Mouse (Mus musculus) midbrain, embryonic 10.5 days (tissue): Measurements from ENCODE around the gene Iyd. TPM values are rescaled to one million over a fixed set of nuclear protein-coding genes. Genes with fewer than 3 reads are reported as not detected.
A peak's percentile ranks its signal among the peaks of the same experiment; 100 is the strongest.
"Not testable (repeated sequence)": the region's sequence is repeated elsewhere in the genome, so short reads cannot be mapped to it uniquely, and the experiment has no call there.

Source experiments
- DNase-seq: peaks from one replicate; pipeline ENCODE4 v3.0.0-alpha.2; 2017; ENCODE audit warnings: low spot score
- H3K27ac ChIP-seq: fragments of 300-500 bp; sonication (generic); replicated peaks from 2 replicates; pipeline ENCODE4 v1.5.1; 2016; ENCODE audit warnings: mild to moderate bottlenecking
- H3K27me3 ChIP-seq: fragments of 300-500 bp; sonication (generic); 2 replicates; pipeline ENCODE4 v1.6.1; 2016; ENCODE audit warnings: low read depth, mild to moderate bottlenecking; ENCODE audit not compliant: poor library complexity, severe bottlenecking
- H3K36me3 ChIP-seq: fragments of 300-500 bp; sonication (generic); 2 replicates; pipeline ENCODE4 v1.6.1; 2016; ENCODE audit warnings: mild to moderate bottlenecking, moderate library complexity
- H3K4me1 ChIP-seq: fragments of 300-500 bp; sonication (generic); 2 replicates; pipeline ENCODE4 v1.6.1; 2016
- H3K4me3 ChIP-seq: fragments of 300-500 bp; sonication (generic); 2 replicates; pipeline ENCODE4 v1.5.1; 2016; ENCODE audit warnings: mild to moderate bottlenecking, moderate library complexity
- H3K9me3 ChIP-seq: fragments of 300-500 bp; sonication (generic); replicated peaks from 2 replicates; pipeline ENCODE4 v1.6.1; 2016; ENCODE audit warnings: mild to moderate bottlenecking
- WGBS: fragments of 180-500 bp; shearing (Covaris S2); methylation state at CpG from one replicate; pipeline ENCODE4 v1.1.7; 2016; 5-methylcytosine and 5-hydroxymethylcytosine counted together
- polyA plus RNA-seq: library from polyadenylated mRNA; unstranded; fragments of >200 nt; fragmentation: Nextera tagmentation; extraction: Ambion mirVana; gene quantifications from 2 replicates; pipeline ENCODE4 v1.2.1, GENCODE M21; 2016

The Iyd gene
- polyA plus RNA-seq = not detected in 2 replicates

- peaks cover 19% of the 10 kb centered on the region for H3K4me1 ChIP-seq
- no peaks in the 10 kb centered on the region for H3K27me3 ChIP-seq
- H3K36me3 ChIP-seq = no peaks in the 10 kb centered on the region
- no peak for DNase-seq
- no peak within 1 kb of the TSS for H3K4me3 ChIP-seq
- WGBS = 81% methylated on average over 16 of the region's 16 CpGs
- H3K27ac ChIP-seq = no peak within 1 kb of the TSS
- H3K9me3 ChIP-seq = no peaks in the 10 kb centered on the region
Observed at GRCm38 (mm10) chr10:3540003-3540827, at the start of gene Iyd. Gene Iyd, plus strand, starts transcription at chr10:3540240.

DNA sequence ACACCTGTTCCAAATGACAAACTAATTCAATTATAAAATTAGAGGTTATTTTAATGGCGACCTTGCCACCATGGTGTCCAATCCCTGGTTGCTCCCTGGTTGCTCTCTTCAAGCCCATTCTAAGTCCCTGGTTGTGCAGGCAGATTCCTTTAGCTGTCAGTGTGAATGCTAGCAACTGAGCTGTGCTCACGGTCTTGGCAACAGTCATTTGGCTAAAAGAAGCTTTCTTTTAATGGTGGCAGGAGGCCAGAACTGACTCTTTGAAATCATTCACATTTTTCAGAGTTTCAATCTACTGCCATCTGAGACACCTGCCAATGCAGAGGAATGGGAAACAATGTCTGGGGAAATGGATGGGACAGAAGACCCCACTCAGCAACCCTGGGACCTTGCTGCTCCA is 43.2 kb upstream of the Iyd start:
- H3K9me3 ChIP-seq = peaks cover 7% of the 10 kb centered on the region; the same call in 1 of the 2 replicates
- 87% methylated on average over 2 of the region's 2 CpGs for WGBS
- H3K27ac ChIP-seq = no peak overlapping the region
- no peaks in the 10 kb centered on the region for H3K4me1 ChIP-seq
- no peak overlapping the region for H3K4me3 ChIP-seq
- H3K36me3 ChIP-seq = no peaks in the 10 kb centered on the region
- no peaks in the 10 kb centered on the region for H3K27me3 ChIP-seq
- no peak for DNase-seq

GRCm38 (mm10) chr10:3500846-3501245 is 39.2 kb upstream of the Iyd start:
- H3K9me3 ChIP-seq, DNase-seq, H3K4me3 ChIP-seq, H3K4me1 ChIP-seq, H3K27me3 ChIP-seq, H3K36me3 ChIP-seq, H3K27ac ChIP-seq: not testable (repeated sequence)
- WGBS = 92% methylated on average over 6 of the region's 6 CpGs

DNA sequence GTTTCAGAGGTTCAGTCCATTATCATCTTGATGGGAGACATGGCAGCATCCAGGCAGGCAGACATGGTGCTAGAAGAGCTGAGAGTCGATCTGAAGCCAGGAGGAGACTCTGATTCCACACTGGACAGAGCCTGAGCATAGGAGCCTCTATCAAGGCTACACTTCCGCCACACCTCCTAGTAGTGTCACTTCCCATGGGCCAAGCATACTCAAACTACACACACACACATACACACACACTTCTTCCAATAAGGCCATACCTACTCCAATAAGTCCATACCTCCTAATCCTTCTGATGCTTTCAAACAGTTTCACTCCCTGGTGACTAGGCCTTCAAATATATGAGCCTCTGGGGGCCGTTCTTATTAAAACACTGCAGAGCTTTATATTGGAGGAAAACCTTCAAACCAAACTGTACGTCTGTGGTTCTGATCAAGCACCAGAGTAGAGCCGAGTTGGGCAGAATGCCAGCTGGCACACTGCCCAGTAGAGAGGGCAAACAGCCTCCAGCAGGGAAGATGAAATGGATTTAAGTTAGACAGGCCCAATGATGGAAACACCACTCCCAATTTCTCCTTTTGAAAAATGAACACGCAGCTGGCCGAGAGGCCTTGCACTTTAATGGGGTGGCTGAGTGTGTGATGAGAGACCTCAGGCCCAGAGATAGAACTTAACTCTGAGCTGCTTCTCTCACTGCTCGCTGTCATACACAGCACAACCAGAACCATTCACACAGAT is 32.4 kb upstream of the Iyd start:
- Histone ChIP-seq H3K4me3 (no peak overlapping the region), H3K9me3 (no peaks in the 10 kb centered on the region; the same call in 1 of the 2 replicates), H3K27ac (no peak overlapping the region), H3K4me1 (no peaks in the 10 kb centered on the region), H3K36me3 (no peaks in the 10 kb centered on the region), H3K27me3 (no peaks in the 10 kb centered on the region)
- DNase-seq = no peak
- 91% methylated on average over 8 of the region's 8 CpGs for WGBS

GRCm38 (mm10) chr10:3508222-3508588 is 31.8 kb upstream of the Iyd start:
- no peak for DNase-seq
- H3K4me1 ChIP-seq = no peaks in the 10 kb centered on the region
- H3K27me3 ChIP-seq = no peaks in the 10 kb centered on the region
- H3K36me3 ChIP-seq = no peaks in the 10 kb centered on the region
- no peak overlapping the region for H3K27ac ChIP-seq
- no peak overlapping the region for H3K4me3 ChIP-seq
- H3K9me3 ChIP-seq = no peaks in the 10 kb centered on the region; the same call in 1 of the 2 replicates
- 83% methylated on average over 2 of the region's 2 CpGs for WGBS

- WGBS = 70% methylated on average over 2 of the region's 2 CpGs
- H3K4me1 ChIP-seq = no peaks in the 10 kb centered on the region
Observed at GRCm38 (mm10) chr10:3508746-3509145, 31.3 kb upstream of the Iyd start.

DNA sequence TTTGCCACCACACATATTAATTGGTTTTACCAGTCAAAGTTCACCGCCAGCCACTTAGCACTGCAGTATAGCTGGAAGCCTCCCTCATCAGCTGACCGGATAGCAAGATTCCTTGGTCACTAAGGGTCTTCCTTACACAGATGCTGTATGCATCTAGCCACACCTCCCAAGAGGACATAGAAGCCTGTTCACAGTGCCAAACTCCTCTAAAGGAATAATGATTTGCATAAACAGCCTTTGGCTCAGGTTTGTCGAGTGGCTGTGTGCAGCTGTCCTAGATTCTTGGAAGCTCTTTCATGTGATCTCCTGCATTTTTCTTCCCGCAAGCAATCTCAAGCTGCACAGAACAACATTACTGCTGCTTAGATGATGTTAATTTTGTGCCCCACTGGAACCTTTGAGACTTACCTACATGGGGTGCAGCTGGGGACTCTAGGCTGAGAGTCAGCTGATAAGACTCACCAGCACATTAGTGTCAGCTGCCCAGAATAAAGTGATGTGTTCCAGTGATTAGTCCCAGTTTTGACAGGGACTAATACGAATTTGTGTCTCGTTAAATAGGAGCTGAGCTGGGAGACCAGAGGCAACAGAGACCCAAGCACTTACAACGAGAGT is 30.3 kb upstream of the Iyd start:
- 78% methylated on average over 7 of the region's 7 CpGs for WGBS
- DNase-seq = no peak
- H3K27me3 ChIP-seq = no peaks in the 10 kb centered on the region
- H3K4me3 ChIP-seq = no peak overlapping the region
- H3K36me3 ChIP-seq = no peaks in the 10 kb centered on the region
- H3K4me1 ChIP-seq = peaks cover 4% of the 10 kb centered on the region; the same call in 1 of the 2 replicates
- H3K9me3 ChIP-seq = no peaks in the 10 kb centered on the region; the same call in 1 of the 2 replicates
- no peak overlapping the region for H3K27ac ChIP-seq

More at GRCm38 (mm10) chr10:3508746-3509145, 31.3 kb upstream of the Iyd start:
- Histone ChIP-seq H3K9me3 (no peaks in the 10 kb centered on the region; the same call in 1 of the 2 replicates), H3K4me3 (no peak overlapping the region), H3K27ac (no peak overlapping the region), H3K27me3 (no peaks in the 10 kb centered on the region), H3K36me3 (no peaks in the 10 kb centered on the region)
- no peak for DNase-seq

GRCm38 (mm10) chr10:3510486-3510885 is 29.6 kb upstream of the Iyd start:
- no peaks in the 10 kb centered on the region for H3K36me3 ChIP-seq
- H3K27me3 ChIP-seq = no peaks in the 10 kb centered on the region
- H3K9me3 ChIP-seq = no peaks in the 10 kb centered on the region; the same call in 1 of the 2 replicates
- H3K4me1 ChIP-seq = peaks cover 6% of the 10 kb centered on the region; the same call in 1 of the 2 replicates
- 82% methylated on average over 3 of the region's 3 CpGs for WGBS
- H3K27ac ChIP-seq = no peak overlapping the region
- H3K4me3 ChIP-seq = no peak overlapping the region
- DNase-seq = no peak

DNA sequence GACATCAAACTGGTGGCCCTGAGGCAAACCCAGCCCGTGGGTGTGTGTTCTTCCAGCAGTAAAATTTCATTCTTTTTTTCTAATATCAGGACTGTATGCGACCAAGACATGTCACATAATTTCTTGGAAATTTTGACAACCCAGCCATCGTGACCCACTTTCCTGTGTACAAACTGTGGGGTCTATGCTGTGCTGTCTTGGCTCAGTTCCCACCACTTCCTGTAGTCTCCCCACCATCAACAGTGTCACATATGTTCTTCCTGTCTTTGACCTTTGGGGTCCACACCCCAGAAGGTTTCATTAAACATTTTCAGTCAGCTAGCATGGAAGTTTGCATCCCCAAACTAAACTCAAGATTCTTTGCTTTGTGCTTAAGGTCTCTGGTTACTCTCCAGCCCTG is 28.6 kb upstream of the Iyd start:
- H3K4me3 ChIP-seq = no peak overlapping the region
- H3K9me3 ChIP-seq = no peaks in the 10 kb centered on the region; the same call in 1 of the 2 replicates
- WGBS = 79% methylated on average over 3 of the region's 3 CpGs
- H3K27me3 ChIP-seq = no peaks in the 10 kb centered on the region
- DNase-seq = no peak
- H3K4me1 ChIP-seq = peaks cover 6% of the 10 kb centered on the region; the same call in 1 of the 2 replicates
- no peaks in the 10 kb centered on the region for H3K36me3 ChIP-seq
- H3K27ac ChIP-seq = no peak overlapping the region

DNA sequence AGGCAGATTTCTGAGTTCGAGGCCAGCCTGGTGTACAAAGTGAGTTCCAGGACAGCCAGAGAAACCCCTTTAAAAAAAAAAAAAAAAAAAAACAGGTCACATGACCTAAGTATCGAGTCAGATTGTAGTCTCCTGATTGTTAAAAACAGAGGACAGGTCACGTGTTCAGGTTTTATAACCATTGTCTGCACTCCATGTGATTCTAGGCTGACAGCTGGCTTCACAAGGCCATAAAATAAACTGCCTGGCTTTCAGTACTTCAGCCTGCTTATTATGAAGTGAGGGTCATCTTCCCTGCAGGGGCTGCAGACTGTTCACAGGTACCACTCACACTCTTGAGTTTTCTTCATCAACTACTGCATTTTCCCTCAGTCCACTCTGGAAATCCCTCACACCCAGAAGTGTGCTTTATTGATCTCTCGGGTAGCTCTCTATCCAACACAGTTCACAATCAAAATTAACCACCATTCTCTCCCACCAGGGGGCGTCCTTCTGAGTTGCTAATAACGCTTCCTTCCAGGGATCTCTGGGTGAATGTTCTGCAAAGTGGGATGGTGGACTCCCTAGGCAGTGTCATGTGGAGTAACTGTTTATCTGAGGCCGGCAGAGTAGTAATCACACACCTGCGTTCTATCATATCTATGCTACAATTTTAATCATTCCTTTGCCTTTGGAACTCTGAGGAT is 27.3 kb upstream of the Iyd start:
- Histone ChIP-seq H3K4me3 (no peak overlapping the region), H3K36me3 (no peaks in the 10 kb centered on the region), H3K27me3 (no peaks in the 10 kb centered on the region), H3K4me1 (peaks cover 6% of the 10 kb centered on the region; the same call in 1 of the 2 replicates), H3K27ac (no peak overlapping the region), H3K9me3 (no peaks in the 10 kb centered on the region; the same call in 1 of the 2 replicates)
- WGBS = 76% methylated on average over 8 of the region's 8 CpGs
- peak; percentile 23 for DNase-seq

DNA sequence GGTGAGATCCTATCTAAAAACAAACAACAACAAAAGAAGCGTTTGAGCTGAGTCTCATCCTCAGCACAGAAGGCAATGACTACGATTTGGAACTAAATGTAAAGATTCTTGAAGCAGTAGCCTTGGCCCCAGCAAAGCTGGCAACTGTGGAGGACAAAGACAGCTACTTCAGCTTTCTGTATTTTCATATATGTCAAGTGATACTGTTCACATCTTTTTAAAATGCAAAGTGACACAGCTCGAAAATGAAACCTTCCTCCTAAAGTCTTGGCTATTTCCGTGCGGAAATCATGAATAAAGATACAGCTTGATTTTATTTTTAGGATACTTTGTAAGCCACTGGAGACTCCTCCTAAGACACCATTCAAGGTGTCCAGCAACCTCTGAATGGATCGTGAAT is 26.1 kb upstream of the Iyd start:
- Histone ChIP-seq H3K4me3 (no peak overlapping the region), H3K36me3 (no peaks in the 10 kb centered on the region), H3K27me3 (no peaks in the 10 kb centered on the region), H3K9me3 (no peaks in the 10 kb centered on the region), H3K4me1 (peaks cover 6% of the 10 kb centered on the region; the same call in 1 of the 2 replicates), H3K27ac (no peak overlapping the region)
- WGBS = 74% methylated on average over 6 of the region's 6 CpGs
- DNase-seq = no peak

DNA sequence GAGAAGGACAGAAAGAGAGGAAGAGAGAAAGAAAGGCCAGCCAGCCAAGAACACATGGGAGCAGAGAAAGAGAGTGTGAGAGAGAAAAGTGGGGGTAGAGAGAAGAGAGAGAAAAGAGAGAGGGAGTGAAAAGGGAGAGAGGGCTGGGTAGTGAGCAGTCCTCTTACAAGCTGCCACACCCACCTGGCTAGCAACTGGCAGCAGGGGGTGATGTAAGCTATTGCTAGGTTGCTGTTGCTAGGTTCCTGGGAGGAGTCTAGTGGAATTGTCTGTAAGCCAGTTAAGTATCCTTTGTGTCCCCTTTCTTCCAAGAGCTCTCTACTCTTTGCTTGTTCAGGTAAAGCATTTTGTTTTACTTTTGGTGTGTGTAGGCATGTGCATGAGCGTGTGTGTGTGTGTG is 25.4 kb upstream of the Iyd start:
- Histone ChIP-seq H3K9me3 (no peaks in the 10 kb centered on the region), H3K27me3 (no peaks in the 10 kb centered on the region), H3K36me3 (no peaks in the 10 kb centered on the region), H3K4me3 (no peak overlapping the region), H3K27ac (no peak overlapping the region), H3K4me1 (peaks cover 6% of the 10 kb centered on the region; the same call in 1 of the 2 replicates)
- no peak for DNase-seq
- 71% methylated on average over 1 of the region's 1 CpGs for WGBS
